Mouse (Mus musculus) midbrain, postnatal 0 days (tissue): ENCODE data around the gene Phka1. TPM values are rescaled to one million over a fixed set of nuclear protein-coding genes. Genes with fewer than 3 reads are reported as not detected.

Experiments
- ATAC-seq: fragments of 200-750 bp; cut with Nextera tagmentation; 2 replicates; pipeline ENCODE4 v1.8.0; 2017; ENCODE audit warnings: moderate number of reproducible peaks, mild to moderate bottlenecking, moderate TSS enrichment, moderate library complexity; ENCODE audit not compliant: low FRiP score
- DNase-seq: peaks from one replicate; pipeline ENCODE4 v3.0.0-alpha.2; 2015; ENCODE audit warnings: low spot score
- H3K27ac ChIP-seq: fragments of 300-500 bp; sonication (generic); 2 replicates; pipeline ENCODE4 v1.5.1; 2014; ENCODE audit warnings: low read depth, mild to moderate bottlenecking, low read length, mixed read lengths
- H3K27me3 ChIP-seq: fragments of 300-500 bp; sonication (generic); 2 replicates; pipeline ENCODE4 v1.6.1; 2014; ENCODE audit warnings: low read length, control low read depth, mixed read lengths; ENCODE audit not compliant: insufficient read depth
- H3K36me3 ChIP-seq: fragments of 300-500 bp; sonication (generic); 2 replicates; pipeline ENCODE4 v1.6.1; 2014; ENCODE audit warnings: low read length, control low read depth, mixed read lengths; ENCODE audit not compliant: insufficient read depth
- H3K4me1 ChIP-seq: fragments of 300-500 bp; sonication (generic); 2 replicates; pipeline ENCODE4 v1.6.1; 2014; ENCODE audit warnings: mild to moderate bottlenecking, control low read depth, antibody characterized with exemption, low read length, mixed read lengths; ENCODE audit not compliant: insufficient read depth
- H3K4me2 ChIP-seq: fragments of 300-500 bp; sonication (generic); 2 replicates; pipeline ENCODE4 v1.6.1; 2014; ENCODE audit warnings: low read depth, mild to moderate bottlenecking, low read length, mixed read lengths; ENCODE audit not compliant: poor library complexity, severe bottlenecking
- H3K4me3 ChIP-seq: fragments of 300-500 bp; sonication (generic); 2 replicates; pipeline ENCODE4 v1.5.1; 2014; ENCODE audit warnings: low read depth, mild to moderate bottlenecking, low read length, moderate library complexity
- H3K9ac ChIP-seq: fragments of 300-500 bp; sonication (generic); replicated peaks from 2 replicates; pipeline ENCODE4 v1.6.1; 2014; ENCODE audit warnings: mild to moderate bottlenecking, low read length, moderate library complexity, mixed read lengths; ENCODE audit not compliant: poor library complexity, severe bottlenecking
- H3K9me3 ChIP-seq: fragments of 300-500 bp; sonication (generic); 2 replicates; pipeline ENCODE4 v1.6.1; 2016; ENCODE audit warnings: low read length, control low read depth
- CTCF ChIP-seq: IDR thresholded peaks from 2 replicates; pipeline ENCODE4 v1.5.1; 2016; ENCODE audit warnings: antibody characterized with exemption, mild to moderate bottlenecking
- WGBS: fragments of 180-500 bp; shearing (Covaris S2); extraction: QIAGEN DNeasy Blood & Tissue Kit; methylation state at CpG from one replicate; pipeline ENCODE4 v1.1.7; 2014; 5-methylcytosine and 5-hydroxymethylcytosine counted together
- polyA plus RNA-seq: library from polyadenylated mRNA; unstranded; fragments of >200 nt; fragmentation: Nextera tagmentation; extraction: Ambion mirVana; gene quantifications from 2 replicates; pipeline ENCODE4 v1.2.1, GENCODE M21; 2015
- total RNA-seq: library from RNA; depleted of rRNA; stranded (reverse); fragments of >200 nt; gene quantifications from 2 replicates; pipeline ENCODE4 v1.2.3, GENCODE M21; 2014

Gene Phka1
- total and polyA plus RNA-seq, 2 experiments from 2014 or later: 6.6 to 8.7 TPM

- Histone ChIP-seq H3K27me3 (no peaks in the 10 kb centered on the region; the same call in 1 of the 2 replicates), H3K4me1 (0 out of 2 replicates have a peak, but pooled peaks cover 4% of the 10 kb centered on the region), H3K9ac (no peak overlapping the region), H3K4me3 (no peak overlapping the region), H3K27ac (no peak overlapping the region), H3K4me2 (no peak overlapping the region), H3K9me3 (no peaks in the 10 kb centered on the region), H3K36me3 (no peaks in the 10 kb centered on the region)
- WGBS: 92% methylated on average over 1 of the region's 1 CpGs
- DNase-seq (no peak), ATAC-seq (no peak)
- TF ChIP-seq CTCF: no peak
Observed at GRCm38 (mm10) chrX:102645691-102646090, 1.6 kb upstream of the Phka1 start.

GRCm38 (mm10) chrX:102645146-102645545 is 1.1 kb upstream of the Phka1 start:
- no peaks in the 10 kb centered on the region for H3K36me3 ChIP-seq
- H3K27me3 ChIP-seq: no peaks in the 10 kb centered on the region; the same call in 1 of the 2 replicates
- no peak overlapping the region for H3K9ac ChIP-seq
- no peak overlapping the region for H3K4me3 ChIP-seq
- 0 out of 2 replicates have a peak, but pooled peaks cover 4% of the 10 kb centered on the region for H3K4me1 ChIP-seq
- no peak for TF ChIP-seq CTCF
- H3K4me2 ChIP-seq: peak overlapping the region; percentile 54
- no peak overlapping the region for H3K27ac ChIP-seq
- no peak for ATAC-seq
- DNase-seq: no peak
- 45% methylated on average over 6 of the region's 6 CpGs for WGBS
- H3K9me3 ChIP-seq: no peaks in the 10 kb centered on the region

GRCm38 (mm10) chrX:102644573-102644951 is 516 bp upstream of the Phka1 start:
- Histone ChIP-seq H3K36me3 (no peaks in the 10 kb centered on the region), H3K4me1 (0 out of 2 replicates have a peak, but pooled peaks cover 4% of the 10 kb centered on the region), H3K4me2 (peak overlapping the region; percentile 54), H3K27ac (no peak overlapping the region), H3K27me3 (no peaks in the 10 kb centered on the region; the same call in 1 of the 2 replicates), H3K9ac (peak overlapping the region; percentile 36; the same call in 1 of the 2 replicates), H3K4me3 (peak overlapping the region; percentile 55), H3K9me3 (no peaks in the 10 kb centered on the region)
- 15% methylated on average over 8 of the region's 8 CpGs for WGBS
- peak; percentile 42 for DNase-seq
- no peak for TF ChIP-seq CTCF
- 0 out of 2 replicates have a peak, but pooled peaks have one; percentile 49 for ATAC-seq

- H3K27ac ChIP-seq: no peak overlapping the region
- 77% methylated on average over 2 of the region's 2 CpGs for WGBS
- no peaks in the 10 kb centered on the region for H3K27me3 ChIP-seq
- H3K4me2 ChIP-seq: no peak overlapping the region
- DNase-seq: no peak
- no peaks in the 10 kb centered on the region for H3K4me1 ChIP-seq
- no peaks in the 10 kb centered on the region for H3K9me3 ChIP-seq
- H3K36me3 ChIP-seq: no peaks in the 10 kb centered on the region
- TF ChIP-seq CTCF: no peak
- no peak overlapping the region for H3K9ac ChIP-seq
- ATAC-seq: no peak
- no peak overlapping the region for H3K4me3 ChIP-seq
Observed at GRCm38 (mm10) chrX:102601269-102601668, 42.8 kb downstream of the Phka1 start.

GRCm38 (mm10) chrX:102588560-102588959 is 55.5 kb downstream of the Phka1 start:
- peak; percentile 37 for DNase-seq

GRCm38 (mm10) chrX:102571186-102571585 is 72.9 kb downstream of the Phka1 start:
- TF ChIP-seq CTCF: no peak

More at GRCm38 (mm10) chrX:102588560-102588959, 55.5 kb downstream of the Phka1 start:
- no peak for ATAC-seq
- no peaks in the 10 kb centered on the region for H3K4me1 ChIP-seq
- no peak overlapping the region for H3K4me2 ChIP-seq
- H3K36me3 ChIP-seq: no peaks in the 10 kb centered on the region
- H3K27me3 ChIP-seq: no peaks in the 10 kb centered on the region
- H3K9ac ChIP-seq: no peak overlapping the region
- no peak for TF ChIP-seq CTCF
- no peak overlapping the region for H3K27ac ChIP-seq
- no peak overlapping the region for H3K4me3 ChIP-seq
- 26% methylated on average over 1 of the region's 1 CpGs for WGBS
- H3K9me3 ChIP-seq: no peaks in the 10 kb centered on the region

More at GRCm38 (mm10) chrX:102571186-102571585, 72.9 kb downstream of the Phka1 start:
- DNase-seq (no peak), ATAC-seq (no peak)
- H3K36me3 ChIP-seq: no peaks in the 10 kb centered on the region
- no peaks in the 10 kb centered on the region for H3K4me1 ChIP-seq
- peaks cover 3% of the 10 kb centered on the region; the same call in 1 of the 2 replicates for H3K27me3 ChIP-seq
- H3K27ac ChIP-seq: no peak overlapping the region
- no peak overlapping the region for H3K4me3 ChIP-seq
- no peaks in the 10 kb centered on the region for H3K9me3 ChIP-seq
- H3K9ac ChIP-seq: no peak overlapping the region
- H3K4me2 ChIP-seq: no peak overlapping the region
- WGBS: 43% methylated on average over 1 of the region's 1 CpGs
